Mouse (Mus musculus) MEL-GATA-1-ER (cell line): ENCODE data around the gene Edem2.

Experiments
- DNase-seq: peaks from one replicate; pipeline ENCODE4 v3.0.0-alpha.2; 2012; ENCODE audit warnings: low read depth; ENCODE audit errors: extremely low read depth

The Edem2 gene

DNA sequence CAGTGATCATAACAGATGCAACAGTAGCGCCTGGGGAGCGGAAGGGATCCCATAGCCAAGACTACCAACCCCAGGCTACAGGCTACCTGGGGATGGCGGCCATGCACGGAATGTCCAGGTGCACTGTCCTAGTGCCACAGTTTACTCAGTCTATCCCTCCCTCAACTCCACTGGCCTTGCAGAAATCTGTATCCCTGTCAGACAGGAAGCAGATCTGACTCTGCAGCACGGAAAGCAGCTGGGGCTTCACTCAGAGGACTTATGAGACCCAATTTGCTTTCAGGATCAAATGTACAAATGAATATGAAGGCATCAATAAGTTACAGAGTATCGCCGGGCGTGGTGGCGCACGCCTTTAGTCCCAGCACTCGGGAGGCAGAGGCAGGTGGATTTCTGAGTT is 41.5 kb downstream of the Edem2 start:
- no peak for DNase-seq

DNA sequence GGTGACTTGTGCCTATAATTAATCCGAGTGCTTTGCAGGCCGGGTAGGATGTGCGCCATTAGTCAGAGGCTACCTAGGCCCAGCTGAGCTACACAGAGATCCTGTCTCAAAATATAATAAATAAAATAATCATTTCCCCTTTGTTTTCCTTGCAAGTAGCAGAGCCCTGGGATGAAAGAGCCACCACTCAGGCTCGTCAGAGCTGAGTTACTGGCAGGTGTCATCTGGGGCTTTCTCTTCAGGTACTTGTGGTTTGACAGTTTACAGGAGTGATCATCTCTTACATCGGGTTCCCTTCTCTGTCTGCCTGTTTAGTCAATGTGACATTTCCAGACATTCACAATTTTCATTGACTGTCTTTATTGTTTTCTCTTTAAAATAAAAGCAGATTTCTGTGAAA is 42.7 kb downstream of the Edem2 start:
- DNase-seq: no peak

DNA sequence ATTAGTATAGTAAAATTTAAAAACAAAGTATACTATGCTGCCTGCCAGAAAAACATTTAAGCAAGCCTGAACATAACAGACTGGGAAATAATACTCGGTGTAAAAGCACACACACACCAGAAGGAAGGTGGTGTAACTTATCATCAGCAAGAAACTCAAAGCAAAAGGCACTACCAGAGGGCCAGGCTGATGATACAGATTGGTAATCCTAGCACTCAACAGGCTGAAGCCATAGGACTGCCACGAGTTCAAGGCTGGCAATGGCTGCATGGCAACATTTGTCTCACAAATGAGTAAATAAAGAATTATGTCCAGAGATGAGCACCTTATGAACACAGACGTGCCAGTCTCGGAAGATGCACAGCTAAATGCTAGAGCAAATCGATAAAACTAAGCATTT is 45.5 kb downstream of the Edem2 start:
- no peak for DNase-seq

DNA sequence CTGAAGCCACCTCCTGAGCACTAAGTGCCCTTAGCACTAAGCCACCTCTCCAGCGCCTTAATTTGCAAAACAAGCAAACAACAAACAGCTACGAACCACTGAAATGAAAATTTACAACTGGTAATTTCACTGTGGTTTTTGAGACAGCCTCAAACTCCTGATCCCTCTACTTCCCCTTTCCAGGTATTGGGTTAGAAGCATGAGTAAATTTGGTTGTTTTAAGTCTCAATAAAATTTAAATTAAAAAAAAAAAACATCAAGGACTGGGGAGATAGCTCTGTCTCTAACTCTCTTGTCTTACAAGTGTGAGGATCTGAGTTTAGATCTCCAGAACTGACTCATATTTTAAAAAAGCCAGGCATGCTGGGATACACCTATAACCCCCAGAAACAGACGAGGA is 46.1 kb downstream of the Edem2 start:
- no peak for DNase-seq

DNA sequence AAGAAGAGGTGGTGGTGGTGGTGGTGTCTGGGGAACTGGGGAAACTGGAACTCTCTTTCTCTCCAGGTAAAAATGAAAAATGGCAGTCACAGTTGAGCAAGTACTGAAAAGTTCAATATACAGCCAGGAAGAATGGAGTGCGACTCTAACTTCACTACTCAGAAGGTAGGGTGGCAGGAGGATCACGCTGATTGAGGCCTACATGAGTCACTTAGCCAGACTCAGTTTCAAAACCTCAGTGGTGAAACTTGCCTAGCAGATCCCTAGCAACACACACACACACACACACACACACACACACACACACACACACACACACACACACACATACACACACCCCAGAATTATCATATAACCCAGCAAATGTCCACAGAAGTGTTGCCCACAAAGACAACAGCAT is 47.4 kb downstream of the Edem2 start:
- no peak for DNase-seq

DNA sequence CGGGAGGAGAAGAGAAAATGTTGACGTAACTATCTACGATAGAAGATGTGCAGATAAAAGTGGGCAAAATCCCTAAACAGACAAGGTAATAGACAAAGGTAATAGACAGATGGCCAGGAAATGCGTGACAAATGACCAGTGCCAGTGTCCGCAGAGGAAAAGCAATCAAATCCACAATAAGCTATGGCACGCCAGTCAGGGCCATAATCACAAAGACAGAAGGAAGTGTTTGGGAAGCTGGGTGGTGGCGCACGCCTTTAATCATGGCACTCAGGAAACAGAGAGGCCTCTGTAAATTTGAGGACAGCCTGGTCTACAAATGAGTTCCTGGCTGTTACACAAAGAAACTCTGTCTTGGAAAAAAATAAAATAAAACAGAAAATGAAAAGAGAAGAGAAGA is 48.1 kb downstream of the Edem2 start:
- no peak for DNase-seq

DNA sequence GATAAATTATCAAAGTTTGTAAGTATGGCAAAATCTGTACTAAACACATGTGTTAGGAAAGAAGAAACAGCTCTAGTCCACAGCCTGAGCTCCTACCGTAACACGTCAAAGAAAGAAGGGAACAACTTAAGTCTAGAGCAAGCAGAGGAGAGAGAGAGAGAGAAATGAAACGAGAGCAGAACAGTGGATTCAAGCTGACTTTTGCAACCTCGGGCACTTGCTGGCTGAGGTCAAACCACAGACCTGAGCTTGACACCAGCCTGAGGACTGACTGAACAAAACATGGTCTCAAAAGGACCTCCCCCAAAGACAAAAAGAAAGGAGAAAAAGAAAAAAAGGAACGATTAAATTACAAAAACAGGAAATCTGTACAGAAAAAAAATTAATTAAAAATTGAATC is 48.7 kb downstream of the Edem2 start:
- DNase-seq: no peak

DNA sequence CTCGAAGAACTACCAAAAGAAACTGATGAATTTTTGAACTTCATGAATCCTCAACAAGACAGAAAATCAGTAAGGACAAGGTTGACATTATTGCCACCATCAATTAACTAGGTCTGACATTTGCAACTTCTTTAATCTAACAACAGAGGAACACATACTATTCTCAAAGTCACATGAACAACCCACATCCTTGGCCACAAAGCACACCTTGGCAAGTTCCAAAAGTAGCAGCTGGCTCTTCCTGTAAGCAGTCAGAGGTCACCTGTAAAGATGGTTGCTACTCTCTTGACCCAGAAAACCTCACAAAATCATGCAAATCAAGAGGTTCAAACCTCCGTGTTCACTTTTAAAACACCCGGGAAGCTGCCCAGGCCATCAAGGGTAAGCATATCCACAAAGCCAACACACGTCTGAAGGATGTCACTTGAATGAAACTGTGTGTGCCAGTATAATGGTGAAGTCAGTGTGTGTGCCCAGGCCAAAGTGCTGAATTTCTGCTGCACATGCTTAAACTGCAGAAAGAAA is 49.6 kb downstream of the Edem2 start:
- DNase-seq: no peak

DNA sequence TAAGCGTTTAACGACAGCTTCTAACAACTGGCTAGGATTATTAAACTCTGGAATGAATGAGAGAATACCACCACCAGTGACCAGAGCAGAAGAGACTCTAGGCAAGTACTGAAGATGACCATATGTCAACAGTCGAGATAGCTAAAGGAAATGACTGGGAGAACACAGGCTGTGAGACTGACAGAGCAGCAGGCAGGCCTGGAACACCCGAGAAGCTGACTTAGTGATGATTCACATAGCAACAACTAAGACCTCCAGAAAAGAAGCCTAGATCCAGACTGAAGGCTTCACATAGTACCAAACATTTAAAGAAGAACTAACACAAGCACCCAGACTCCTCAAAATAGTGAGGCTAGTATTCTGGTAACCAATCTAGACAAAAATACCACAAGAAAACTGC is 54.2 kb downstream of the Edem2 start:
- DNase-seq: no peak

DNA sequence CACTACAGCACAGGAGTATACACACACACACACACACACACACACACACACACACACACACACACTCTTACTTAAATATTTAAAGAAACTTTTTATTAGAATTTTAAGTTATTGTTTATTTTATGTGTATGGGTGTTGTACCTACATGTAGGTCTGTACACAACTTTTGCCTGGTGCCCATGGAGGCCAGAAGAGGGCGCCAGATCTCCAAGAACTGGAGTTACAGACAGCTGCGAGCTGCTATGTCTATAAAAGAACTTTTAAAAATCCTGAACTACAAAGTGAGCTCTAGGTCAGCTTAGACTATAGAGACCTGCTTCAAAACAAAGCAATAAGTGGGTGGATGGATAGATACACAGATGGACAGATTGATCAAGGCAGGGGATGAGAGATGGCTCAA is 55.7 kb downstream of the Edem2 start:
- DNase-seq: no peak

DNA sequence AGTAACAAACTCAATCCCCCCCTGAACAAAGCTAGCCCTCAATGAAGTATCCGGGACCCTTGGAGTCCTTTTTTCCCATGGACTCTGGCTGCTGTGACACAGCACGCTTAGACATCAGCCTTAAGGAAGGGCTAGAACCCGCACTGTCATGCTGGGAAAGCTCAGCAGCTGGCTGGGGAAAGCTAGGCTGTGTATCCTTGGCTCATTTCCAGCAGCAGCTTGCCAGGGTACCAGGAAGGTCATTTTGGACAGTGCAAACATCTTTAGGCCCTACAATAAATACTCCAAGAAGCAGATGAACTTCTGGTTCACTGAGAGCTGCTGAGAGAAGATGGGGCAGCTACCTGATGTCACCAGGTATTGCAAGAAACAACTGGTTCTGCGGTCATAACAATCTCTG is 58.0 kb downstream of the Edem2 start:
- DNase-seq: no peak

DNA sequence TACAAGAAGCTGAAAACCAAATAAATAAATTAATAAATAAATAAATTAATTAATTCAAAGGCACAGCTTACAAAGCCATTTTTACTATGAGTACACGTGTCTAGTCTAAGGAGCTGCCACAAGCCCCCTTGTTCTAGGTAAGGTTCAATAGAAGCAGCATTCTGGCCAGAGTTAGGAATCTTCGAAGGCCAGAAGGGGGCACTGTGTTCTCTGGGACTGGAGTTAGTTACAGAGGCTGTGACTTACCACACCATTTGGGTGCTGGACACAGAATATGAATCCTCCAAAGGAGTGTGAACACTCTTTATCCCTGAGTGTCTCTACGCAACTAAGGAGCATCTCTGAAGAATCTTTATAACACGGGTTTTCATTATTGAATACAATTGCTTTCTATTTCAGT is 60.8 kb downstream of the Edem2 start:
- DNase-seq: no peak

DNA sequence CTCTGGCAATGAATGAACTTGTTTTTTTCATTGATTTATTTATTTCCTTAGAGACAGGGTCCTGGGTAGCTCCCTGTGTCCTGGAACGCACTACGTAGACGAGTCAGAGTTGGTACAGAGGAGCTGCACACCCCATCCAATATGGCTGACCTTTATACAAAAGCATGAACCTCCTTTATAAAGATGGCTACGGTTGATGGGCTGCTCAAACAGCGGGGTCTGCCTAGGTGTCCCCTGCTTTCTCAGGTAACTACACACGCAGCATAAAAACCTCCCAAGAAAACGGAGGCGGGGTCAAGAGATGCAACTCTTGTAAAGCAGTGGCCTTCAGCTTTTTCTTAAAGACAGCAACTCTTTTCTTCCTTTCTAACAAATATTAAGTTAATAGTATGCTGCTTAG is 61.4 kb downstream of the Edem2 start:
- no peak for DNase-seq

DNA sequence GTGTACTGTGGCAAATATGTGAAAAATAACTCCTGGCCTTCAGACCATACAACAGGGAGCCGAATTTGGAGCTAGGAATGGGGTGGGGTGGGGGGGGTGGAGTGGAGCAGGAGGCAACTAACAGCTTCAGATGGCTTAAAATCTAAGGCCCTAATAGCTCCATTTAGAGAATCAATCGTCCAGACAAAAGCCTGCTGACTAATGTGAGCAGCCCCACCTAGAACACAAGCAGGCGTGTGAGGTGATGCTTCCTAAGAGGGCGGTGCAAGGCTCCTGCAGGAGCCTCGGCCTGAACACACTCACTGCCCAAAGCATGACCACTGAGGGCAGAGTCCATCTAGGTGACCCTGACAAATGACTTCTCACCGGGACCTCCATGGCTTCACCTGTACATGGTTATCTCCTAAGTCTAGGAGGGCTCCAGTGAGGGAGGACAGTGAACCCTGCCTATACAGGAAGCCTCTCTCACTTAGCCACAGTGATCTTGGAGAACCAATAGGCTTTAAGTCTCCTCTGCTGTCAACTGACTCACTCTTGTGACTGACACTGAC is 65.3 kb downstream of the Edem2 start:
- DNase-seq: no peak

DNA sequence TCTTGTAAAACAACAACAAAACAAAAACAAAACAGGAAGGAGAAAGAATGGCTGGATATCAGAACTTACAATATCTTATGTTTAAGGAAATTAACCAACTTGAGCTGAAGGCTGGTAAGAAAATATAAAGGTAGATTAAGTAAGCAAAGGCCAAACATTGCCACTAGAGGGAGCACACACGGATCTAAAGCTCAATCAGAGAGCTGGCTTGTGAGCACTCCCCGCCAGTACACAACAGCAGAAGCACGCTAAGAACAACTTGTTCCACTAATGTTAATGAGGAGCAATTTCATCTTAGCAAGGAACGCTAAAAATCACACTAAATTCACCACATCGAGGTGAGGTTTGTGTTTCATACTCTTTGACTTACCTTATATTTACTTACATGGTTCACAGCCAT is 66.2 kb downstream of the Edem2 start:
- no peak for DNase-seq

DNA sequence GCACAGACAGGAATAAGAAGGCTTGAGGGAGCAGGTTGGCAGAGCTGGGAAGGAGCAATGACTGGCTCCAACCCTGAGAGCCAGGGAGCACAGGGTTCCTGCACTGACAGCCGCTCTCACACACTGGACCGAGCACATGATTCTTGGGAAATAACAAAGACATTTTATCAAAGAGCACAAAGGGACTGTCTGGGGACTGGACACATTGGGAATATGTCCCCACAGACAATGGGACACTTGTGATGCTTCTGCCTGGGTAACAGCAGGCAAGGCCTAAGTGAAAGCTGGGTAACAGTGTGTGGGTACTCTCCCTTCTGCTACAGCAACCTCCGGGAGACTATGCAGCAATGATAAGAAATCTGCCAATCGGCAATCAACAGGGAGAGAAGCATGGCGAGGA is 66.9 kb downstream of the Edem2 start:
- DNase-seq: no peak

DNA sequence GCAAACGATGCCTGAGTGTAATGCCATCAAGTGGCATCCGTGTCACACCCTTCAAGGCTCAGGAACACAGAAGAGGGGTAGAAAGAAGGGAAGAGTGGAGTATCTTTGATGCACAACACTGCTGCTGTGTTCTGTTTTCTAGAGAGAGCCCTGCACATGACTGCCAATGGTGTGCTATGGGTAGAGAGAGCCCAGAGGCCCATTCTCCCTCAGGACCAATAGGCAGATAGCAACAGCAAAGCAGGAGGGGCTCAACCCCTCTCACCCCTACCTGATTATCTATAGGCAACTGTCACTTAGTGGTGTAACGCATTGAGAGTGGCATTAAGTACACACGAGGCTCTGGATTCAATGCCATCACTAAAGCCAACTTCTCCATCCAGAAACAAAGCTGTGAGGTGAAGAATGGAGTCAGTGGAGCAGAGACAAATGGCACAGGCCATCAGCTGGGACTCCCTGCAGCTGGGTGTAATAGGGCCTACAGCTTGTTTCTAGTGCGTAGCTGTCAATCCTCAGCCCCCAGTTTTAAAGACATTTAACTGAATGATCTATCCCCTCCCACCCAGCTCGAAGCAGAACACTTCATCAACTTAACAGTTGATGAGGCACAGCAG is 73.4 kb downstream of the Edem2 start:
- DNase-seq: no peak

DNA sequence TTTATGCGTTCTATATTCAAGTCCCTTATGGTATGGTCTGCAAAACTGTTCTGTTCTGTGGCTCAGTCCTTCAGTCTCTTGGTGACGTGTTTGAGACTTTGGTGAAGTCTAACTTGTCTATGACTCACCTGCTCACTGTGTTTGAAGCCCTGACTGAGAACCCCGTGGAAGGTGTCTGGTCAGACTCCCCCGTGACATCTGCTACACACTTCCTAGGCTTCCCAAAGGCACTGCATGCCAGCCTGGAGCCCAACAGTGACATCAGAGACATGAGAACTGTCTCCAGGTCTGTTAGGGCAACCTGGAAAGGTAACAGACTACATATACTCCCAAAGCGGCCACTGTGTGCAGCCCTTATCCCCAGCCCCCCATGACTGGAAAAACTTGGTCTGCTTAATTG is 76.7 kb downstream of the Edem2 start:
- DNase-seq: no peak
